Mouse (Mus musculus): Measurements from ENCODE around the gene Slco2a1. TPM values are rescaled to one million over a fixed set of nuclear protein-coding genes. Genes with fewer than 3 reads are reported as not detected.

Slco2a1 gene
- polyA plus RNA-seq, 1 experiment from 2014 or later: 9.8 TPM

DNA sequence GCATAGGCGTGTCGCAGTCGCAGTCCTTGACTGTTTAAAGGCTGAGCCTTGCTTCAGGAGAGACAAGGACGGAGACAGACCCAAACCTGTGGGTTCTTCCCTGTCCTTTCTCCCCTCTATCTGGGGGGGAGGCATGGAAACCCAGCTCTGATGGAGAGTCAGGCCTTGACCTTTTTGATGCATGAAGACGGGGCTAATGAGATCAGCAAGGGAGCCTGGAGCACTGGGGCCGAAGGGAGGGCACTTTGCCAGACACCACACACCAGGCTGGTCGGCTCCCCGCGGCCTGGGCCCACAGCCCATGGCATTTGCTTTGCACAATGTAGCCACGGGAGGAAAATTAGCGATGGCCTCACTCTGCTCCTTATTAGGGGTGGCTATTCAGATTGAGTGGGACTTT lies 66.5 kb downstream of the Slco2a1 start:
- Histone ChIP-seq H3K36me3 (ENCODE audit: insufficient read depth, low read length) (no peaks in the 10 kb centered on the region), H3K4me1 (replicated peaks; ENCODE audit: insufficient read depth, low read length) (no peaks in the 10 kb centered on the region), H3K27me3 (ENCODE audit: insufficient read depth, low read length) (no peaks in the 10 kb centered on the region), H3K27ac (no peak overlapping the region), H3K9ac (ENCODE audit: low read depth, low read length) (no peak overlapping the region), H3K9me3 (replicated peaks; ENCODE audit: low read length) (no peaks in the 10 kb centered on the region), H3K4me3 (replicated peaks; ENCODE audit: low read depth, low read length) (no peak overlapping the region), H3K4me2 (ENCODE audit: low read length) (no peak overlapping the region)
- no peak for ATAC-seq (replicated peaks; ENCODE audit: low FRiP score, low read depth)
- no peak for DNase-seq (ENCODE audit: low spot score)
- TF ChIP-seq CTCF (IDR thresholded peaks at IDR 0.05; ENCODE audit: low read depth): no peak
- 73% methylated on average over 11 of the region's 11 CpGs for WGBS

DNA sequence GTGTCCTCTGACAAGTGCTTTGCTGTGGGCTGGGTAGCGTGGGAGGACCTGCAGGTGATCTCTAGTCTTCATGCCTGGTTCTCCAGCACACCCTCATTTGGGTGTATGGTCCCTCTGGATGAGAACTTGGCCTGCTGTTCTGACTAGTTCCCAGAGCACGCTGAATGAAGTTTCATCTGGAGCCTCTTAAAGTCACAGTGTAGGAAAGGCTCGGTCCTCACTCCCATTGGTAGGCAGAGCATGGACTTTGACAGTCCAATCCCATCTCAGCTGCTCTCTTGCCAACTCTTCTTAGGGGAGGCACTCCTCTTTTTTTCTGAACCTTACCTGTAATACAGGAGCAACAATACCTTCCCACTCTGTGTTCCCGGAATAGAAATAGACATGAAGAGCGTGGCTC lies 67.7 kb downstream of the Slco2a1 start:
- Histone ChIP-seq H3K4me1 (replicated peaks; ENCODE audit: insufficient read depth, low read length) (no peaks in the 10 kb centered on the region), H3K36me3 (ENCODE audit: insufficient read depth, low read length) (no peaks in the 10 kb centered on the region), H3K4me2 (ENCODE audit: low read length) (no peak overlapping the region), H3K9me3 (replicated peaks; ENCODE audit: low read length) (no peaks in the 10 kb centered on the region), H3K27me3 (ENCODE audit: insufficient read depth, low read length) (no peaks in the 10 kb centered on the region), H3K27ac (no peak overlapping the region), H3K9ac (ENCODE audit: low read depth, low read length) (no peak overlapping the region), H3K4me3 (replicated peaks; ENCODE audit: low read depth, low read length) (no peak overlapping the region)
- no peak for TF ChIP-seq CTCF (IDR thresholded peaks at IDR 0.05; ENCODE audit: low read depth)
- ATAC-seq (replicated peaks; ENCODE audit: low FRiP score, low read depth): no peak
- DNase-seq (ENCODE audit: low spot score): no peak
- 86% methylated on average over 5 of the region's 5 CpGs for WGBS

DNA sequence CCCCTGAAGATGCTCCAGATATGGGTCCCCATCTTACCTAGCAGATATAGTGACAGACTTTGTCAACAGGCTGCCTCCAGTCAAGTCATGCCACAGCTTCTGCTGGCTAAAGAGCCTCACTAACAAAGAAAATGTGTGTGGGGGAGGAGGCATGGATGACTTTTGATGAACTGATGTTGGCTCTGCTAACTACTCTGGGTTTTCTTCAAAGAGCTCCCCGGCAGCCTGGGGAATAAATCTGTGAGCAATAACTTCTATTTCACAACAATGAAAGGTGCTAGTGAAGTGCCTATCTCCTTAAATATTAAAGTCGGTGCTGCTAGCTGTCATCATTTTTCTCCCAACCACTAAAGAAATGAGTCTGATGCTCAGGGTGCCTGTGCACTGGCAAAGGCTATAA lies 72.0 kb downstream of the Slco2a1 start:
- Histone ChIP-seq H3K9ac (ENCODE audit: low read depth, low read length) (no peak overlapping the region), H3K36me3 (ENCODE audit: insufficient read depth, low read length) (no peaks in the 10 kb centered on the region), H3K4me2 (ENCODE audit: low read length) (no peak overlapping the region), H3K27ac (no peak overlapping the region), H3K27me3 (ENCODE audit: insufficient read depth, low read length) (no peaks in the 10 kb centered on the region), H3K4me1 (replicated peaks; ENCODE audit: insufficient read depth, low read length) (no peaks in the 10 kb centered on the region), H3K9me3 (replicated peaks; ENCODE audit: low read length) (no peaks in the 10 kb centered on the region), H3K4me3 (replicated peaks; ENCODE audit: low read depth, low read length) (no peak overlapping the region)
- no peak for DNase-seq (ENCODE audit: low spot score)
- ATAC-seq (replicated peaks; ENCODE audit: low FRiP score, low read depth): no peak
- 44% methylated on average over 2 of the region's 2 CpGs for WGBS
- no peak for TF ChIP-seq CTCF (IDR thresholded peaks at IDR 0.05; ENCODE audit: low read depth)

DNA sequence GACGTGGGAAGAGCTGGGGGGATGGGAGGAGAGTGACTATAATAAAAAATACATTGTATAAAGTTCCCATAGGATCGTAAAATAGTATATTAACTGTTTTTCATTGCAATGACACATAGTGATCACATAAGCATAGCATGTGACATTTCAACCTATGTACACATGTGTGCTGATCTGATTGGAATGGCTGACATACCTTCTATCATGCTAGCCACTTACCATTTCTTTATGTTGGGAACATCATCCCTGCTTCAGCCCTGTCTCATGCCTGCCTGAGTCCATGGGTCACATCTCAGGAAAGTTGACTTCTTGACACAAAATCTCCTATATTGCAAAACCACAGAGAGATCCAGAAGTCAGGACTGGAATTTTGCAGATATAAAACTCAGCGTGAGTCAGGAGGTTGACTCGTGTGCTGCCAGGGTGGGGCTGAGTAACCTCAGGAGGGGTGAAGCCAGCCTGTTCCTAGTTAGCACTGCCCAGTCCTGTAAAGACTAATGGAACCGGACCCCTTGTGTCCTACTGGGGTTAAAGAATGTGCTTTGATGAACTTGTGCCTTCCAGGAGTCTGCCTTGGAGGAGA lies 73.0 kb downstream of the Slco2a1 start:
- H3K27me3 ChIP-seq (ENCODE audit: insufficient read depth, low read length): no peaks in the 10 kb centered on the region
- WGBS: 66% methylated on average over 5 of the region's 5 CpGs
- TF ChIP-seq CTCF (IDR thresholded peaks at IDR 0.05; ENCODE audit: low read depth): no peak
- H3K9ac ChIP-seq (ENCODE audit: low read depth, low read length): no peak overlapping the region
- H3K27ac ChIP-seq: no peak overlapping the region
- H3K9me3 ChIP-seq (replicated peaks; ENCODE audit: low read length): no peaks in the 10 kb centered on the region
- H3K4me1 ChIP-seq (replicated peaks; ENCODE audit: insufficient read depth, low read length): no peaks in the 10 kb centered on the region
- no peak overlapping the region for H3K4me3 ChIP-seq (replicated peaks; ENCODE audit: low read depth, low read length)
- ATAC-seq (replicated peaks; ENCODE audit: low FRiP score, low read depth) (no peak), DNase-seq (ENCODE audit: low spot score) (no peak)
- no peak overlapping the region for H3K4me2 ChIP-seq (ENCODE audit: low read length)
- no peaks in the 10 kb centered on the region for H3K36me3 ChIP-seq (ENCODE audit: insufficient read depth, low read length)

DNA sequence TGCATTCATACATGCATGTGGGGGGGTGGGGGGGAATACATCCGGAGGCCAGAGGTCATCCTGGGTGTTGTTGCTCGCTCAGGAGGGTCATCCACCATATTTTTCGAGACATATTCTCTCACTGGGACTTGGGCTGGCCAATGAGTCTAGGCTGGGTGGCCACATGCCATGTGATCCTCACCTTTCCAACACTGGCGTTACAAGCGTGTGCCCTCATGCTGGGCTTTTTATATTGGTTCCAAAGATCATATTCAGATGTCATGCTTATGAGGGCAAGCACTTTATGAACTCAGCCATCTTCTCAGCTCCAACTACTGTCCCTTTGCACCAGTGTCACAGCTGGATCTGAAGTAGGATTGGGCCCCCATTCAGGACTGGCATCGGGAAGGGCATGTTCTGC lies 75.1 kb downstream of the Slco2a1 start:
- no peak overlapping the region for H3K4me2 ChIP-seq (ENCODE audit: low read length)
- H3K9ac ChIP-seq (ENCODE audit: low read depth, low read length): no peak overlapping the region
- no peak for TF ChIP-seq CTCF (IDR thresholded peaks at IDR 0.05; ENCODE audit: low read depth)
- WGBS: 94% methylated on average over 6 of the region's 6 CpGs
- DNase-seq (ENCODE audit: low spot score): no peak
- no peaks in the 10 kb centered on the region for H3K9me3 ChIP-seq (replicated peaks; ENCODE audit: low read length)
- H3K36me3 ChIP-seq (ENCODE audit: insufficient read depth, low read length): no peaks in the 10 kb centered on the region
- H3K4me3 ChIP-seq (replicated peaks; ENCODE audit: low read depth, low read length): no peak overlapping the region
- H3K27me3 ChIP-seq (ENCODE audit: insufficient read depth, low read length): no peaks in the 10 kb centered on the region
- no peak overlapping the region for H3K27ac ChIP-seq
- ATAC-seq (replicated peaks; ENCODE audit: low FRiP score, low read depth): no peak
- no peaks in the 10 kb centered on the region for H3K4me1 ChIP-seq (replicated peaks; ENCODE audit: insufficient read depth, low read length)

DNA sequence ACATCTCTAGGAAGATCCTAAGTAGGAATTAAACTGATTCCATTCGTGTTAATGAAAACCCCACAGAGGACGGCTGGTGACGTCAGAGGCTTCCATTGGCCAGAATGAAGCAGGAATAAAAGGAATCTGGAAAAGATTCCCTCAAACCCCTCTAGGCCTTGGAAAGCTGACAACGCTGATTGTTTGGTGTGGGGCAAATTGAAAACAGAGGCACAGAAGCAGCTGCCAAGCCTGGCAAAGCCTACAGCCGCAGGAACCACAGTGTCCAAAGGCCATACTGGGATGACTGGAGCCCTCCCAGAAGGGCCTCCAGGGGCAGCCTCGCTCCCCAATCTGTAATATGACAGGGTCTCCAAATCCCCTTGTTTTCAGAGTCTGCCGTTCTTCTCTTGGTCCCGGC lies 78.3 kb downstream of the Slco2a1 start:
- H3K27me3 ChIP-seq (ENCODE audit: insufficient read depth, low read length): no peaks in the 10 kb centered on the region
- no peaks in the 10 kb centered on the region; the same call in 1 of the 2 replicates for H3K4me1 ChIP-seq (replicated peaks; ENCODE audit: insufficient read depth, low read length)
- TF ChIP-seq CTCF (IDR thresholded peaks at IDR 0.05; ENCODE audit: low read depth): no peak
- H3K4me3 ChIP-seq (replicated peaks; ENCODE audit: low read depth, low read length): no peak overlapping the region
- no peaks in the 10 kb centered on the region for H3K36me3 ChIP-seq (ENCODE audit: insufficient read depth, low read length)
- H3K27ac ChIP-seq: no peak overlapping the region
- no peaks in the 10 kb centered on the region for H3K9me3 ChIP-seq (replicated peaks; ENCODE audit: low read length)
- ATAC-seq (replicated peaks; ENCODE audit: low FRiP score, low read depth): no peak
- no peak overlapping the region for H3K9ac ChIP-seq (ENCODE audit: low read depth, low read length)
- no peak overlapping the region for H3K4me2 ChIP-seq (ENCODE audit: low read length)
- WGBS: 91% methylated on average over 8 of the region's 8 CpGs
- DNase-seq (ENCODE audit: low spot score): no peak

DNA sequence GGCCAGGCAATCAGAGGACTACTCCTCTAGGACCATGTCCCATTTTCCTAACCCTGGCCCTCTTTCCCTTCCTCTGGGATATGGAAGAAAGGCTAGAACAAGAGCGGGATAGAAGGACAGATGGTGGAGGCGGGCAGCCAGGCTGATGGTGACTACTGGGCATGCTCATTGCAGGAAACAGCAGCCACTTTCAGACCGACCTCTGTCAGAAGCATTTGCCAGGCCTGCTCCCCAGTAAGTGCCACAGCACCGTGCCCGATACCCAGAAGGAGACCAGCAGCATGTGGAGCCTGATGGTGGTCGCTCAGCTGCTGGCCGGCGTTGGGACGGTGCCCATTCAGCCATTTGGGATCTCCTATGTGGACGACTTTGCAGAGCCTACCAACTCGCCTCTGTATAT lies 79.1 kb downstream of the Slco2a1 start:
- no peak for ATAC-seq (replicated peaks; ENCODE audit: low FRiP score, low read depth)
- Histone ChIP-seq H3K9ac (ENCODE audit: low read depth, low read length) (no peak overlapping the region), H3K36me3 (ENCODE audit: insufficient read depth, low read length) (no peaks in the 10 kb centered on the region), H3K27me3 (ENCODE audit: insufficient read depth, low read length) (no peaks in the 10 kb centered on the region), H3K4me2 (ENCODE audit: low read length) (no peak overlapping the region), H3K4me1 (replicated peaks; ENCODE audit: insufficient read depth, low read length) (no peaks in the 10 kb centered on the region; the same call in 1 of the 2 replicates), H3K27ac (no peak overlapping the region), H3K4me3 (replicated peaks; ENCODE audit: low read depth, low read length) (no peak overlapping the region), H3K9me3 (replicated peaks; ENCODE audit: low read length) (no peaks in the 10 kb centered on the region)
- TF ChIP-seq CTCF (IDR thresholded peaks at IDR 0.05; ENCODE audit: low read depth): no peak
- 92% methylated on average over 11 of the region's 11 CpGs for WGBS
- no peak for DNase-seq (ENCODE audit: low spot score)

Measured in kidney, postnatal 0 days (tissue).